Mouse (Mus musculus) adrenal gland, adult 8-10 months (tissue): ENCODE measurements around the gene Rab30. TPM values are rescaled to one million over a fixed set of nuclear protein-coding genes. Genes with fewer than 3 reads are reported as not detected.
A peak's percentile ranks its signal among the peaks of the same experiment; 100 is the strongest.

Experiments
- DNase-seq: peaks from one replicate; pipeline ENCODE4 v3.0.0; 2022
- total RNA-seq, 4 experiments: library from RNA; stranded (reverse); gene quantifications; 2 replicates each; pipeline ENCODE4 v1.2.4; 2022

Gene Rab30
- total RNA-seq, 4 experiments from 2014 or later: 4.6 to 8.5 (median 6.4) TPM

- DNase-seq: peak; percentile 39
These were observed 106.8 kb downstream of the Rab30 start for GRCm38 (mm10) chr7:92848246-92848645.

GRCm38 (mm10) chr7:92866526-92866925 lies 125.1 kb downstream of the Rab30 start:
- DNase-seq: no peak

- DNase-seq: no peak
These were observed 128.8 kb downstream of the Rab30 start for GRCm38 (mm10) chr7:92870161-92870560.

GRCm38 (mm10) chr7:92871596-92871995 lies 130.2 kb downstream of the Rab30 start:
- DNase-seq: no peak

- peak; percentile 89 for DNase-seq
These were observed 132.8 kb downstream of the Rab30 start, which contains the start of the genes Ddias and Prcp for GRCm38 (mm10) chr7:92874116-92874675. TSS of gene Ddias (minus strand) at chr7:92874247. TSS of gene Prcp (plus strand) at chr7:92874470.

- DNase-seq: peak; percentile 88
These were observed 133.5 kb downstream of the Rab30 start for GRCm38 (mm10) chr7:92874761-92875408.

- DNase-seq: peak; percentile 8
These were observed 134.7 kb downstream of the Rab30 start for GRCm38 (mm10) chr7:92876066-92876465.

GRCm38 (mm10) chr7:92876538-92876937 lies 135.1 kb downstream of the Rab30 start:
- no peak for DNase-seq

GRCm38 (mm10) chr7:92878575-92879285 lies 137.3 kb downstream of the Rab30 start:
- DNase-seq: no peak

- no peak for DNase-seq
These were observed 142.7 kb downstream of the Rab30 start for GRCm38 (mm10) chr7:92883850-92884716.

GRCm38 (mm10) chr7:92884998-92885660 lies 143.7 kb downstream of the Rab30 start:
- no peak for DNase-seq

GRCm38 (mm10) chr7:92886801-92887200 lies 145.4 kb downstream of the Rab30 start:
- DNase-seq: no peak

GRCm38 (mm10) chr7:92887230-92887629 lies 145.8 kb downstream of the Rab30 start:
- DNase-seq: no peak

GRCm38 (mm10) chr7:92890211-92890610 lies 148.8 kb downstream of the Rab30 start:
- DNase-seq: no peak

GRCm38 (mm10) chr7:92890618-92891230 lies 149.3 kb downstream of the Rab30 start:
- DNase-seq: no peak

GRCm38 (mm10) chr7:92893478-92893877 lies 152.1 kb downstream of the Rab30 start:
- DNase-seq: no peak

Other genes with a start within 250 kb of the Rab30 start
- gene Ccdc90b, start 180.5 kb upstream of the Rab30 start, total RNA-seq: 10 to 100 TPM; 46.5 to 52.0 (median 50.4) TPM
- 10 to 100 TPM in 2 of 4 experiments, 1 to 10 TPM in 2; 8.5 to 12.1 (median 10.2) TPM for gene Ankrd42, start 104.5 kb upstream of the Rab30 start, total RNA-seq
- 10 to 100 TPM; 43.2 to 69.3 (median 64.3) TPM for gene Pcf11, start 71.7 kb upstream of the Rab30 start, total RNA-seq
- 1 to 10 TPM; 1.1 to 2.6 (median 1.5) TPM for gene Ddias, start 132.6 kb downstream of the Rab30 start, total RNA-seq
- 10 to 100 TPM; 11.0 to 20.7 (median 14.5) TPM for gene Prcp, start 132.9 kb downstream of the Rab30 start, total RNA-seq